Mouse (Mus musculus) liver, embryonic 11.5 days (tissue): ENCODE measurements around the gene Gm11172. TPM values are rescaled to one million over a fixed set of nuclear protein-coding genes. Genes with fewer than 3 reads are reported as not detected.
A peak's percentile ranks its signal among the peaks of the same experiment; 100 is the strongest.

ENCODE experiments used
- ATAC-seq: fragments of 200-750 bp; cut with Nextera tagmentation; replicated peaks from 2 replicates; pipeline ENCODE4 v1.8.0; 2017; ENCODE audit warnings: moderate number of reproducible peaks, mild to moderate bottlenecking, moderate TSS enrichment, moderate library complexity; ENCODE audit not compliant: low FRiP score
- DNase-seq: peaks from one replicate; pipeline ENCODE4 v3.0.0-alpha.2; 2017; ENCODE audit warnings: low spot score
- H3K27ac ChIP-seq: fragments of 300-500 bp; sonication (generic); 2 replicates; pipeline ENCODE4 v1.5.1; 2014; ENCODE audit warnings: mild to moderate bottlenecking, low read depth, low read length, control low read depth
- H3K27me3 ChIP-seq: fragments of 300-500 bp; sonication (generic); replicated peaks from 2 replicates; pipeline ENCODE4 v1.6.1; 2014; ENCODE audit warnings: low read length, mixed read lengths; ENCODE audit not compliant: control insufficient read depth, insufficient read depth
- H3K36me3 ChIP-seq: fragments of 300-500 bp; sonication (generic); 2 replicates; pipeline ENCODE4 v1.6.1; 2014; ENCODE audit warnings: mild to moderate bottlenecking, low read length, moderate library complexity, mixed read lengths; ENCODE audit not compliant: control insufficient read depth, insufficient read depth
- H3K4me1 ChIP-seq: fragments of 300-500 bp; sonication (generic); replicated peaks from 2 replicates; pipeline ENCODE4 v1.6.1; 2014; ENCODE audit warnings: low read length, mixed read lengths; ENCODE audit not compliant: control insufficient read depth, insufficient read depth
- H3K4me2 ChIP-seq: fragments of 300-500 bp; sonication (generic); 2 replicates; pipeline ENCODE4 v1.6.1; 2014; ENCODE audit warnings: mild to moderate bottlenecking, control low read depth, moderate library complexity
- H3K4me3 ChIP-seq: fragments of 300-500 bp; sonication (generic); 2 replicates; pipeline ENCODE4 v1.5.1; 2014; ENCODE audit warnings: low read depth, low read length, control low read depth
- H3K9ac ChIP-seq: fragments of 300-500 bp; sonication (generic); 2 replicates; pipeline ENCODE4 v1.6.1; 2014; ENCODE audit warnings: low read depth, low read length, control low read depth
- H3K9me3 ChIP-seq: fragments of 300-500 bp; sonication (generic); 2 replicates; pipeline ENCODE4 v1.6.1; 2016; ENCODE audit warnings: low read length, inconsistent platforms, mixed read lengths; ENCODE audit not compliant: control insufficient read depth
- WGBS: fragments of 180-500 bp; shearing (Covaris S2); extraction: QIAGEN DNeasy Blood & Tissue Kit; methylation state at CpG from one replicate; pipeline ENCODE4 v1.1.7; 2014; 5-methylcytosine and 5-hydroxymethylcytosine counted together
- polyA plus RNA-seq: library from polyadenylated mRNA; unstranded; fragments of >200 nt; fragmentation: Nextera tagmentation; extraction: Ambion mirVana; gene quantifications from 2 replicates; pipeline ENCODE4 v1.2.1, GENCODE M21; 2014

The Gm11172 gene
- polyA plus RNA-seq = not detected in 2 replicates

DNA sequence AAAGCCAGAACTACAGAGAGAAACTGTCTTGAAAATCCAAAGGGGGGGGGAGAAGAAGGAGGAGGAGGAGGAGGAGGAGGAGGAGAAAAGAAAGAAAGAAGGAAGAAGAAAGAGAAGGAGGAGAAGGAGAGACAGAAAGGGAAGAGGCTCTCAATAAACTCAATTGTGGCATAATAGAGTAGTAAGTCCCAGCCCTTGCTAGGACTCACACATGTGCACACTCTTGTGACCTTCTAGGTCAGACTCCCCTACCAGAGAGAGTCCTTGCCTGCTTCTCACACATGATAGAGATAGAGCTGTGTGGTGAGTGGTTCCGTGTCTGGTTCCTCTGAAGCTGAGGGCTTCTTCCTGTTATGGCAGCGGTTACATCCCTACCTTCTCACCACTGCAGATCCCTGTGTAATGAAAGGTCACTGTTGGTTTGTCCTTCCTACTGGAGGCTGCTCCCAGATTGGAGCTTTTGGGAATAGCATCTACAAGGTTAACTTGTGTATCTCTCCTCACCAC lies at the start of gene Gm11172:
TSS of gene Gm11172 (plus strand) at position 51 of the 507 bp plus-strand sequence.
- Histone ChIP-seq H3K27me3 (peaks cover 9% of the 10 kb centered on the region; the same call in 1 of the 2 replicates), H3K4me3 (no peak within 1 kb of the TSS), H3K9ac (no peak within 1 kb of the TSS), H3K27ac (no peak within 1 kb of the TSS), H3K9me3 (no peaks in the 10 kb centered on the region), H3K4me2 (no peak within 1 kb of the TSS), H3K4me1 (no peaks in the 10 kb centered on the region), H3K36me3 (no peaks in the 10 kb centered on the region)
- DNase-seq (no peak), ATAC-seq (no peak)
- WGBS = 51% methylated on average over 2 of the region's 2 CpGs

DNA sequence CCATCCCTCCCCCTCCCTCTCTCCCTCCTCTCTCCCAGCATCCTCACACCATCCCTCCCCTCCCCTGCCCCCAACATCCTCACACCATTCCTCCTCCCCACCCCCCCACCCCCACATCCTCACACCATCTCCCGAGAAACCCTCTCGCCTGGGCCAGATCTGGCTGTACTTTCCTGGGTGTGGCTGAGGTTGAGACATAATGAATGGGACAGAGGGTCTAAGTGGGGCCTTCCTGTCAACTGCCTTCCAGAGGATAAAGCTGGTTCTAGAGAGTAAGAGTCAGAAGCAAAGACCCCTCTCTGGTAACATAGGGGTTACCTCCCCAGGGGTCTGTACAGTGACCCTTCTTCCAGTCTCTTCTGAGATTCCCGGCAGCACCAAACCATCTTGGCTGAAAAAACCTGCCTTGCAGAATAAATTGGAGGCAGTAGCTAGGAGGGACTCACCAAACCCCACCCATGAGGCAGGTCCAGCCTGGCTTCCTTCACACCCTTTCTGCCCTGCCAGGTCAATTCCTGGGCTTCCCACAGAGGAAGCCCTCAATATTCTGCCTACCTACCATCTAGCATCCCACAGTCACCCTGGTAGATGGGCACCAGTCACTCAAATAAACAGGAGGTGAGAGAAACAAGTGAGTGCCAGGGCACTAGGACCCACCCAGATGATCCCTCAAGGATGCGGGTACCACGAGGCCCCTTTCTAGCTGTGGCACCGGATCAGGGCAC lies 49.0 kb upstream of the Gm11172 start:
- H3K9ac ChIP-seq = no peak overlapping the region
- ATAC-seq (no peak), DNase-seq (no peak)
- H3K4me1 ChIP-seq = peaks cover 2% of the 10 kb centered on the region; the same call in 1 of the 2 replicates
- peaks cover 6% of the 10 kb centered on the region; the same call in 1 of the 2 replicates for H3K27me3 ChIP-seq
- 47% methylated on average over 6 of the region's 6 CpGs for WGBS
- no peak overlapping the region for H3K4me3 ChIP-seq
- H3K27ac ChIP-seq = no peak overlapping the region
- no peaks in the 10 kb centered on the region for H3K9me3 ChIP-seq
- no peak overlapping the region for H3K4me2 ChIP-seq
- H3K36me3 ChIP-seq = no peaks in the 10 kb centered on the region

DNA sequence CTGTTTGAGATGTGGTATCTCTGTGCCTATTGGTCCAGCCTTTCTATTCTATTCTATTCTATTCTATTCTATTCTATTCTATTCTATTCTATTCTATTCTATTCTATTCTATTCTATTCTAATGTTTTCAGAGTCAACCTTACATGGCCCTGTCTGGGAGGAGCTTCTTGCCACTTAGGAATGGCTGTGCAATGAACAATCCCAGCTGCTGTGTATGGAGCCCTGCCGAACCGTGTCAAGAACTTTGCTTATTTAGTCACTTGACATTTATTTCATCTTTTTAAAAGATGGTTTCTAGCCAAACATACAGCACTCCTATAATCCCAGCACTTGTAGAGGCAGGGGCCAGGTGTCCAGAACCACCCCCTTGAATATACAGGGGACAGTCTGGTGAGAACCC lies 48.4 kb upstream of the Gm11172 start:
- DNase-seq = no peak
- no peak overlapping the region for H3K4me3 ChIP-seq

DNA sequence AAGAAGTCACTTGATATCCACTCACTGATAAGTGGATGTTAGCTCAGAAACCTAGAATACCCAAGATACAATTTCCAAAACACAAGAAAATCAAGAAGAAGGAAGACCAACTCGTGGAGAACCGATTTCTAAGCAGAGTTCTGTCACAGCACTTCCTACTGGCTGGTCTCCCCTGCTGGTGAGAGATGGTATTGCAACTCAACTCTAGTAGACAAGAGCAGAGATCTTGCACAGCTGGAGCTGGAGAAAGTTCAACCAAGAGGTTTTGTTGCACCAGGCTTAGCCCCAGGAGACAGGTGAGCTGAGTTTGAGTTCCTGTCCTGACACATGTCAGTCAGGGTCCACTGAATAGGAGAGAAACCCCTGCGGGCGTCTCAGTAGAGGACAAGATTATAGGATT lies 45.6 kb upstream of the Gm11172 start:
- Histone ChIP-seq H3K9me3 (no peaks in the 10 kb centered on the region), H3K9ac (no peak overlapping the region), H3K4me1 (peaks cover 21% of the 10 kb centered on the region), H3K27ac (no peak overlapping the region), H3K36me3 (no peaks in the 10 kb centered on the region), H3K27me3 (peaks cover 6% of the 10 kb centered on the region; the same call in 1 of the 2 replicates), H3K4me3 (no peak overlapping the region), H3K4me2 (no peak overlapping the region)
- 43% methylated on average over 4 of the region's 4 CpGs for WGBS
- ATAC-seq (no peak), DNase-seq (no peak)

More for the DNA sequence above, 48.4 kb upstream of the Gm11172 start:
- no peak for ATAC-seq
- Histone ChIP-seq H3K27ac (no peak overlapping the region), H3K4me1 (peaks cover 4% of the 10 kb centered on the region; the same call in 1 of the 2 replicates), H3K36me3 (no peaks in the 10 kb centered on the region), H3K27me3 (peaks cover 6% of the 10 kb centered on the region; the same call in 1 of the 2 replicates), H3K9ac (no peak overlapping the region), H3K4me2 (no peak overlapping the region), H3K9me3 (no peaks in the 10 kb centered on the region)
- WGBS = 58% methylated on average over 2 of the region's 2 CpGs

DNA sequence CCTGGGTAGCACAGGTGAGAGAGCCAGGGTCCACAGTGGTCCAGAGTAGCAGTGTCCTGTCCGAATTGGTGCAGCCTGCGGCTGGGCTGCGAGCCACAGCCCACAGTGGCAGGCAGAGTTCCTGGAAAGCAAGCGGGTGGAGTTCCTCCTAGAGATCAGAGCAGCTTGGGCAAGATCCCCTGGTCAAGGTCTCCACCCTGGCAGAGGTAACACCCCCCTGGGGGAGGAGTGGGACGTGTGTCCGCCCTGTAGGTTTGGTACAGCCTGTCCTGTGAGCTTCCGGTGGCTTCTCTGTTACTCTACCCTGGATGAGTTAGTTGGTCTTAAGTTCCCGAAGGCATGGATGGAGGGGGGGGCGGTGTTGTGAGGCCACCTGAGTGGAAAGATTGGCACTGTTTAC lies 43.9 kb upstream of the Gm11172 start:
- no peak for DNase-seq
- no peak for ATAC-seq
- 38% methylated on average over 9 of the region's 9 CpGs for WGBS
- Histone ChIP-seq H3K9ac (no peak overlapping the region), H3K4me1 (peaks cover 26% of the 10 kb centered on the region), H3K27me3 (peaks cover 6% of the 10 kb centered on the region; the same call in 1 of the 2 replicates), H3K27ac (no peak overlapping the region), H3K4me2 (no peak overlapping the region), H3K36me3 (no peaks in the 10 kb centered on the region), H3K4me3 (no peak overlapping the region), H3K9me3 (no peaks in the 10 kb centered on the region)

DNA sequence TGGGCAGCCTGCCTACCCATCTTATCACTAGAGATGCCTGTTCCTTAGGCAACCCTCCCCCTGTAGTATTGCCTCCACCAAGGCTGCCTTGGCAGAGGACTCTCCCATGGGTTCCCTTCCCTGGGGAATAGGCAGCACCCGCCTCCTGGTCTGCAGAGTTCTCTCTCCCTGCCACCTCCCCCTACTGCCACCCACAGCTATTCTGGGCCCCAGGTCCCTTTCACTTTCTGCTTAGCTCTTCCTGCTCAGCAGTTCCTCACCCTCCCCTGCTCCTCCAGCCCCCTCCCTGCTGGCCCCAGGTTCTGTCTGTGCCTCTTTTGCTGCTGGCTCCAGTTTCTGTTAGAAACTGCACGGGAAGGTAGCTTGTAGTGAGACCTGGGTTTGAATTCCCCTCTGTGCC lies 43.1 kb upstream of the Gm11172 start:
- peaks cover 6% of the 10 kb centered on the region; the same call in 1 of the 2 replicates for H3K27me3 ChIP-seq
- no peak for DNase-seq
- H3K4me2 ChIP-seq = no peak overlapping the region
- no peak overlapping the region for H3K9ac ChIP-seq
- no peak for ATAC-seq
- H3K4me3 ChIP-seq = no peak overlapping the region
- 35% methylated on average over 2 of the region's 2 CpGs for WGBS
- H3K4me1 ChIP-seq = peaks cover 26% of the 10 kb centered on the region
- no peaks in the 10 kb centered on the region for H3K9me3 ChIP-seq
- H3K27ac ChIP-seq = no peak overlapping the region
- H3K36me3 ChIP-seq = no peaks in the 10 kb centered on the region

DNA sequence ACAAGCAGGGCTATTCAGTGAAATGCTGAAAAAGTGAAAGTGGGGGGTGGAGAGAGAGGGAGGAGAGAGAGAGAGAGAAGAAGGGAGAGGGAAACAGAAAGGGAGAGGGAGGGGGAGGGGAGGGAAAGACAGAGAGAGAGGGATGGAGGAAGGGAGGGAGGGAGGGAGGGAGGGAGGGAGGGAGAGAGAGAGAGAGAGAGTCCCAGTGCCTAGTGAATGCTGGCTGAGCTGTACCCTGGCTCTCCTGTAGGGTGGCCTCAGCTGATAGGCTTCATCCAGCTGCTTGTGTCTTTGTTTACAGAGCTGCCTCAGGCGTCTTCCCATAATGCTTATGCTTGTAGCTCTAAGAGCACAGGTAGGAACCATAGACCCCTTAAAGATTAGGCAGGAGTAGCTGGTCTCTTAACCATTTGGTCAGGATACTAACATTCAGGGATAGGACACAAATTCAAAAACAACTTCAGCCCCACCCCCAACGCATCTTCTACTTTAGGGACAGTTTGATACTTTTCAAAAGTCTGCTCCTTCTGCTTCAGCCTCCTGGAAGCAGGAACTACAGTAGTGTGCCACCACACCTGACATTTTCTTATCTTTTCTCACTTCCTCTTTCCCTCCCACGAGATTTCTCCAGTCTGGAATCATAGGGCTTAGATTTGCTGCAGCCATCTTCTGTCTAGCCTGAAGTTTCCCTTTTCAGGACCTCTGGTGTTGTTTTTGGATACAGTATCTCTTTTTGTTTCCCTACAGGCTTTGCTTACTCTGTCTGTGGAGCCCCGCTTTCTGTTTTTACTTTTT lies 42.0 kb upstream of the Gm11172 start:
- Histone ChIP-seq H3K4me2 (no peak overlapping the region), H3K36me3 (no peaks in the 10 kb centered on the region), H3K27me3 (peaks cover 3% of the 10 kb centered on the region; the same call in 1 of the 2 replicates), H3K9ac (no peak overlapping the region), H3K9me3 (no peaks in the 10 kb centered on the region), H3K4me3 (no peak overlapping the region), H3K4me1 (peaks cover 29% of the 10 kb centered on the region), H3K27ac (no peak overlapping the region)
- WGBS = 42% methylated on average over 4 of the region's 4 CpGs
- peak; percentile 47; the same call in 1 of the 2 replicates for ATAC-seq
- no peak for DNase-seq

DNA sequence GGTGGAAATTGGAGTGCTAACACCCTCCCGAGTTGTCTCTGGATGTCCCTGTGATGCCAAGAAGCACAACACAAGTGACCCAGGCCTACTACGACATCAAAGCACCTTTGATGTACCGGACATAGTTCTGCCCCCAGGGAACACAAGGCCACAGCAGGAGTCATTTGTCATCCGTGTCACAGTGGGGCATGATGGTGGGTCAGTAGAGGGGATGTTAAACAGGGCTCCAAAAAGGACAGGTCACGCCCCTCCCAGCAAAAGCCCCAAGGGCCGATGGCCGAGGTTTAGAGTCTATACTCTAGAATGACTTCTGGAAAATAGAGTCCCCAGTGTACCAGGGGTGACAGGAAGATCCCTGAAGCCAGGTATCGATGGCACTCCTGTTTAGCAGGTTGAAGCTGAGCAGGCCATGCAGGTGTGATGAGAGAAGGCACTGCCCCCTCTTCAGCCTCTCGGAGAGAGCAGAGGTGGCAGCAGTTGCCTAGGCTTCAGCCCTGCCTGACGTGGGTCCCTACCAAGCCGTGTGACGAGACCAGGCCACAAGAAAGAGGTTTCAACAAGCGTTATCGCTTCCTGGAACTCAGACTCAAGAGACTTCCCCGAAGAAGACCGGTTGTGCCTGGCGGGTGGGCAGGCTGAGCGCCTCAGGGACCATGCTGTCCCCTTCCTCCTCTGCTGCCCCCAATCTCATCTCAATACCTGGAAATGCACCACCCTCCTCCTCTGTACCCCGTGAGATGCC lies 40.8 kb upstream of the Gm11172 start:
- WGBS = 49% methylated on average over 19 of the region's 19 CpGs
- no peak overlapping the region for H3K27ac ChIP-seq
- peaks cover 29% of the 10 kb centered on the region for H3K4me1 ChIP-seq
- H3K36me3 ChIP-seq = no peaks in the 10 kb centered on the region
- peaks cover 3% of the 10 kb centered on the region; the same call in 1 of the 2 replicates for H3K27me3 ChIP-seq
- no peak overlapping the region for H3K9ac ChIP-seq
- ATAC-seq = peak; percentile 62
- no peak overlapping the region for H3K4me3 ChIP-seq
- no peak for DNase-seq
- no peak overlapping the region for H3K4me2 ChIP-seq
- no peaks in the 10 kb centered on the region for H3K9me3 ChIP-seq
